Mouse (Mus musculus) limb, embryonic 13.5 days (tissue): ENCODE results near the gene Wnt7a. TPM values are rescaled to one million over a fixed set of nuclear protein-coding genes. Genes with fewer than 3 reads are reported as not detected.

Experiments
- ATAC-seq: fragments of 200-750 bp; cut with Nextera tagmentation; 2 replicates; pipeline ENCODE4 v1.8.0; 2017; ENCODE audit warnings: low read depth, moderate number of reproducible peaks, moderate TSS enrichment; ENCODE audit not compliant: low FRiP score
- H3K27ac ChIP-seq: fragments of 300-500 bp; sonication (generic); 2 replicates; pipeline ENCODE4 v1.5.1; 2015; ENCODE audit warnings: inconsistent platforms, mild to moderate bottlenecking, moderate library complexity
- H3K27me3 ChIP-seq: fragments of 300-500 bp; sonication (generic); 2 replicates; pipeline ENCODE4 v1.6.1; 2015; ENCODE audit warnings: mild to moderate bottlenecking, inconsistent platforms
- H3K36me3 ChIP-seq: fragments of 300-500 bp; sonication (generic); 2 replicates; pipeline ENCODE4 v1.6.1; 2015; ENCODE audit warnings: inconsistent platforms, mild to moderate bottlenecking, moderate library complexity
- H3K4me1 ChIP-seq: fragments of 300-500 bp; sonication (generic); 2 replicates; pipeline ENCODE4 v1.6.1; 2015; ENCODE audit warnings: inconsistent platforms
- H3K4me2 ChIP-seq: fragments of 300-500 bp; sonication (generic); replicated peaks from 2 replicates; pipeline ENCODE4 v1.6.1; 2015; ENCODE audit warnings: inconsistent platforms, mild to moderate bottlenecking, moderate library complexity
- H3K4me3 ChIP-seq: fragments of 300-500 bp; sonication (generic); 2 replicates; pipeline ENCODE4 v1.5.1; 2015; ENCODE audit warnings: moderate library complexity, mild to moderate bottlenecking, inconsistent platforms
- H3K9ac ChIP-seq: fragments of 300-500 bp; sonication (generic); 2 replicates; pipeline ENCODE4 v1.6.1; 2015; ENCODE audit warnings: mild to moderate bottlenecking, inconsistent platforms
- H3K9me3 ChIP-seq: fragments of 300-500 bp; sonication (generic); 2 replicates; pipeline ENCODE4 v1.6.1; 2016; ENCODE audit warnings: inconsistent platforms
- WGBS: fragments of 180-500 bp; shearing (Covaris S2); methylation state at CpG from one replicate; pipeline ENCODE4 v1.1.7; 2015; 5-methylcytosine and 5-hydroxymethylcytosine counted together
- polyA plus RNA-seq: library from polyadenylated mRNA; unstranded; fragments of >200 nt; fragmentation: Nextera tagmentation; extraction: Ambion mirVana; gene quantifications from 2 replicates; pipeline ENCODE4 v1.2.1, GENCODE M21; 2015

The Wnt7a gene
- polyA plus RNA-seq, 1 experiment from 2014 or later = 5.6 TPM

DNA sequence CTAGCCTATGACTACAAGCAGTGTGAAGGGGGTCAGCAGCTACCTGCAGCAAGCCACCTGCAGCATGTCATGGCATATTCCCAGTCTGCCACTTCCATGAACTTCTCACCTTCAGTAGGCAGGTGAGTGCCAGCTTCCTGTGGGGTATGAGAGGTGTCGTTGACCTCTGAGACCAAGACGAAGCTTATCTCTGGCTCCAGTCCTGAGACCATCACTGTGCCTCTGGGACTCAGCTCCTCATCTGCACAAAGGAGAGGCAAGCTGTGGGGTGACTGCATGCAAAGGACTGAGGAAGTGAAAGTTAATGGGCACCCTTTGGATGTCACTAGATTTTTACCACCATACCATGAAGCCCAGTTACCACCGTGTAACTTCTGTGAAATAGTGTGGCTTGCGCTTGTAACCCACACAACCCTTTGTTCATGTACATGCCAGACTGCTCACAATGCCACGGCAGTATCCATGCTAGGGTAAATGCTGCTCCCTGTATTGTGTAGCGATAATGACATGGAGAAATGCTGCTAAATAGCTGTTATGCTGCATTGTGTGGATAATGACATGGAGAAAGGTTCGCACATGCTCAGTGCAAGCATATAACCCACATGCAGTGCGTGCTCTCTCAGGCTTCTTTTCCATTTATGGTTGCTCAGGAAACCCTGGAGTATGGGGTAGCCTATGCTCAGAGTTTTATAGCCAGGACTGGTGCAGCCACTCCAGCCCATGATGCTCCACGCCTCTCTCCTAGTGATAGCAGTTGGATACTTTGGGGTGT is 89.0 kb downstream of the Wnt7a start:
- no peak overlapping the region for H3K27ac ChIP-seq

More for the DNA sequence above, 89.0 kb downstream of the Wnt7a start:
- ATAC-seq = no peak
- Histone ChIP-seq H3K9me3 (peaks cover 5% of the 10 kb centered on the region; the same call in 1 of the 2 replicates), H3K9ac (no peak overlapping the region), H3K4me1 (peaks cover 4% of the 10 kb centered on the region; the same call in 1 of the 2 replicates), H3K27me3 (no peaks in the 10 kb centered on the region), H3K36me3 (no peaks in the 10 kb centered on the region), H3K4me3 (no peak overlapping the region), H3K4me2 (no peak overlapping the region)
- WGBS = 83% methylated on average over 9 of the region's 9 CpGs

Other genes starting within 250 kb of the Wnt7a start
- gene Fbln2, start 198.9 kb downstream of the Wnt7a start, polyA plus RNA-seq = 192 and 196 TPM in 2 replicates
- 22.3 and 22.6 TPM in 2 replicates for gene Chchd4, start 62.2 kb upstream of the Wnt7a start, polyA plus RNA-seq
- 61.2 and 64.4 TPM in 2 replicates for gene Tmem43, start 62.3 kb upstream of the Wnt7a start, polyA plus RNA-seq
- gene Xpc, start 104.5 kb upstream of the Wnt7a start, polyA plus RNA-seq = 19.9 and 21.7 TPM in 2 replicates
- gene Lsm3, start 104.6 kb upstream of the Wnt7a start, polyA plus RNA-seq = 269 and 271 TPM in 2 replicates